Mouse (Mus musculus): ENCODE results near the gene Rbl2.

DNA sequence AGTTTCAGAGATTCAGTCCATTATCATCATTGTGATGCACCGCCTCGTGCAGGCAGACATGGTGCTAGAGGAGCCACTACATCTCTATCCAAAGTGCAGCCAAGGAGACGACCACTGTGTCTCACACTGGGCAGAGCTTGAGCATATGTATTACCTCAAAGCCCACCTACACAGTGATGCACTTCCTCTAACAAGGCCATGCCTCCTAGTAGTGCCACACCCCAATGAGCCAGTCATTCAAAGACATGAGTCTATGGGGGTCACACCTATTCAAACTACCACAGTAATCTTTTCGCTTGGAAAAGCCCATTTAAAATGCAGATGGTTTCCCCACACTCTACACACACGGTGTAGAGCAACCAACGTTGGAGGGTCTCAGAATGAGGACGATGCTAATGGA is 81.7 kb downstream of the Rbl2 start:
- TF ChIP-seq CTCF (conservative IDR thresholded peaks at IDR 0.05; ENCODE audit: low read length) (no peak), POU5F1 (IDR thresholded peaks at IDR 0.05; ENCODE audit: borderline replicate concordance, low read length) (no peak), NANOG (IDR thresholded peaks at IDR 0.05; ENCODE audit: borderline replicate concordance, low read length) (no peak)

Measured in E14TG2a.4 (cell line).